In the genomic region with DNA sequence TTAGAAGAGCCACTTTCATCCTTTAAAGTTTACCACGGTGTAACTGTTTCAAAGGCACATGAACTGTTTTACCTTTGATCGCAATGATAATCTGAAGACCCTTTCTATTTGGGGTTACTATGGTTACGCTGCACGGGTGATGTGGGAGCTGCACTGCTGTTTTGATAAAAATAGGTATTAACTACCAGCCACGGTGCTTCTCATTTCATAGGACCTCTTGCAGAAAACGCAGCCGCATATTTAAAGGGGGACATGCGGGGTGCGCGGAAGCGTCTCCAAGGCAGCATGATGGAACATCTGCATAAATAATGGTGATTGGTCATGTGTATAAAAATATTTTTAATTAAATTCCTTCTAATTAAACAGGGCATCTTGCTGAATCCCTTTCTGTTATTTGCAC, we compare ENCODE assay signal across 11 mouse cellular contexts.
DNase-seq lines count a peak whose midpoint lies in the region; ATAC-seq and TF ChIP-seq lines count a peak whose summit lies in the region.
"Had no signal": no experiment of that assay in that cellular context is flagged by ENCODE, and none has a peak within 500 bp of the region (broad histone marks: within the 10 kb centered on the region; RNA-seq: fewer than 3 reads in every experiment).

No protein-coding gene starts in this region.

- H3K36me3 ChIP-seq in forebrain, postnatal 0 days (ENCODE audit: insufficient read depth) = no peaks in the 10 kb centered on the region
- no peaks in the 10 kb centered on the region for H3K36me3 ChIP-seq in midbrain, embryonic 12.5 days

- H3K9me3 ChIP-seq in forebrain, postnatal 0 days (ENCODE audit: low read length) = no peaks in the 10 kb centered on the region
- H3K9me3 ChIP-seq in midbrain, embryonic 12.5 days = no peaks in the 10 kb centered on the region

- peak overlapping the region; percentile 41 for H3K4me2 ChIP-seq in forebrain, postnatal 0 days (ENCODE audit: low read depth)
- H3K4me2 ChIP-seq in midbrain, embryonic 12.5 days (replicated peaks) = no peak overlapping the region

- 15% methylated on average over 11 of the region's 11 CpGs for WGBS in forebrain, postnatal 0 days
- 47% methylated on average over 11 of the region's 11 CpGs for WGBS in midbrain, embryonic 12.5 days

- H3K27ac ChIP-seq in forebrain, postnatal 0 days (ENCODE audit: low read depth, low read length) = peak overlapping the region; percentile 57; the same call in 1 of the 2 replicates
- no peak overlapping the region for H3K27ac ChIP-seq in midbrain, embryonic 12.5 days (replicated peaks)
- H3K27ac ChIP-seq: macrophage had no signal

- H3K4me1 ChIP-seq in forebrain, postnatal 0 days (ENCODE audit: insufficient read depth) = peaks cover 18% of the 10 kb centered on the region
- H3K4me1 ChIP-seq in midbrain, embryonic 12.5 days = peaks cover 13% of the 10 kb centered on the region; the same call in 1 of the 2 replicates

- peak; percentile 43 to 53 for DNase-seq in right cerebral cortex, postnatal 10 days (ENCODE audit: low spot score in 2 of 2)
- no peak for DNase-seq in right cerebral cortex, postnatal 36 days (ENCODE audit: low spot score in 2 of 2)
- DNase-seq in forebrain, postnatal 0 days = peak; percentile 66
- DNase-seq in telencephalon, adult 2 months (ENCODE audit: low read depth, low spot score) = peak; percentile 21
- DNase-seq in lung, adult 18-20 months = no peak
- no peak for DNase-seq in kidney, adult 8-10 months
- DNase-seq: cerebellum, adult 9-11 months; heart, postnatal 10 days; kidney, adult 18-20 months had no signal

- H3K4me3 ChIP-seq in forebrain, postnatal 0 days (ENCODE audit: low read depth, low read length) = no peak overlapping the region
- H3K4me3 ChIP-seq in midbrain, embryonic 12.5 days = no peak overlapping the region

- peak; percentile 77; the same call in 1 of the 2 replicates for ATAC-seq in forebrain, postnatal 0 days
- ATAC-seq in midbrain, embryonic 12.5 days (ENCODE audit: low FRiP score, low read depth) = peak; percentile 59

- H3K9ac ChIP-seq in forebrain, postnatal 0 days = peak overlapping the region; percentile 26; the same call in 1 of the 2 replicates
- H3K9ac ChIP-seq in midbrain, embryonic 12.5 days (replicated peaks) = no peak overlapping the region

- no peak for TF ChIP-seq CTCF in forebrain, postnatal 0 days (IDR thresholded peaks at IDR 0.05; ENCODE audit: low read depth)

- H3K27me3 ChIP-seq in forebrain, postnatal 0 days (ENCODE audit: insufficient read depth, low read length) = no peaks in the 10 kb centered on the region
- H3K27me3 ChIP-seq in midbrain, embryonic 12.5 days = no peaks in the 10 kb centered on the region

Comparison
In these comparisons a context has a peak if more than half of its experiments do, and no peak if none do; other contexts are left out.
1. DNase-seq: peak in right cerebral cortex, postnatal 10 days (2 of 2), forebrain, postnatal 0 days (single experiment) and telencephalon, adult 2 months (single experiment); none in right cerebral cortex, postnatal 36 days (0 of 2), lung, adult 18-20 months (0 of 2) and kidney, adult 8-10 months (0 of 2).